Mouse (Mus musculus): ENCODE measurements around the gene Tbc1d9.

DNA sequence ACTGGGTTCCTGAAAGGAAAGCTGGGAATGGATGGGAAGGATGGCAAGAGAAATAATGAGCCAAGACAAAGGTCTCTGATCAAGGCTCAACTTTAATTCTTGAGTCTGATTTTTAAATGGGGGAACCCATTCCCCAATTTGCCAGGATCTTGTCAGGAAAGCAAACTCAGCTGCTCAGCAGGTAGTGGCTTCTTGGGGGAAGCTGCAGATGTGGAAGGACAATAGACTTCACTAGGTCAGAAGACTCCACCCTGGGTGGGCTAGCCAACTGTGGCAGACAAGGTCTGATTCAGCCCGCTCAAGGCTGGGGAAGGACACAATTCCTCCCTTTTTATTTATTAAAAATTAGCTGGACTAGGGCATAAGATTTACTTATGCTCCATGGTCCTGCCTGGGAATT is 139.8 kb downstream of the Tbc1d9 start:
- no peak for TF ChIP-seq CTCF (IDR thresholded peaks at IDR 0.05; ENCODE audit: low read depth, low read length)
- no peak for TF ChIP-seq POLR2A (IDR thresholded peaks at IDR 0.05; ENCODE audit: extremely low read depth, insufficient read depth, low read length)

Measured in liver, adult 2 months (tissue).